Mouse (Mus musculus): ENCODE results near the gene Nup133. TPM values are rescaled to one million over a fixed set of nuclear protein-coding genes. Genes with fewer than 3 reads are reported as not detected.
A peak's percentile ranks its signal among the peaks of the same experiment; 100 is the strongest.

Gene Nup133
- polyA plus RNA-seq, 1 experiment from 2014 or later = 52.3 TPM

DNA sequence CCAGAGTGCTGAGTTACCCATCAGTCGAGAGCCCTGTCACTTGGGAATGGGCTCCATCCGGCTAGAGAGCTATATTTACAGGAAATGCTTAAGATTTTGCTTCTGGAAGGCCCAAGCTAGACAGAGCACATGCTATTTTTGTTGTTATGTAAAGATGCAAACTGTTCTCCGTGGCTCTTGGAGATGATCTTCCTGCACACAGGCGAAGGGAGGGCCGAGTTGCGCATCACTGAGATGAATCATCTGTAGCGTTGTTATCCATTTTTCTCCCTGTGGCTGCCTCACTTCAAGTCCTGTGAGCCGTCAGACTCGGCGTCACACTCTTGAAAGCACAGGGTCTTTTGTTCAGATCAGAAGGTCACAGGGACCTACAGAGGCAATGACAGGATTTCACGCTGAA, 74.7 kb downstream of the Nup133 start:
- no peak overlapping the region for H3K4me3 ChIP-seq (ENCODE audit: low read depth, low read length)

DNA sequence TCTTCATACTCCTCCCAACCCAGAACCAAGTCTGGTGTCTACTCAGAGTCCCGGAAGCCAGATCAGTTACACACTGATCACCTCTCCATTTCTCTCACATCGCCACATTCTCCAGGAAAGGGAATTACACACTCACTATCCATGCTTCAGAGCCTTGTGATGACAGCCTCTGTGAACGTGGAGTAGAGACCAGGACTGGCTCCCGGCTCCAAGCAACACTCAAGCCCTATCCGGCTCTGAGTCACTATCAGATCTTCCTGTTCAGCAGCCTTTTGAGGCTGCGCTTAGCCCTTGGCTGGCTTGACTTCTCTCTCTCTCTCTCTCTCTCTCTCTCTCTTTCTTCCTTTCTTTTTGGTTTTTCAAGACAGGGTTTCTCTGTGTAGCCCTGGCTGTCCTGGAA, 75.7 kb downstream of the Nup133 start:
- no peaks in the 10 kb centered on the region for H3K9me3 ChIP-seq (ENCODE audit: control insufficient read depth, low read length)
- no peaks in the 10 kb centered on the region for H3K36me3 ChIP-seq (ENCODE audit: control insufficient read depth, insufficient read depth, low read length)
- DNase-seq (ENCODE audit: low spot score) = no peak
- no peak overlapping the region for H3K27ac ChIP-seq (ENCODE audit: low read depth, low read length)
- no peaks in the 10 kb centered on the region for H3K4me1 ChIP-seq (ENCODE audit: control insufficient read depth, insufficient read depth, low read length)
- no peak for ATAC-seq (ENCODE audit: insufficient read depth, low FRiP score, low TSS enrichment)
- H3K9ac ChIP-seq (ENCODE audit: low read length) = no peak overlapping the region
- H3K4me2 ChIP-seq (ENCODE audit: low read depth) = no peak overlapping the region
- WGBS = 80% methylated on average over 6 of the region's 6 CpGs
- no peak overlapping the region for H3K4me3 ChIP-seq (ENCODE audit: low read depth, low read length)
- no peaks in the 10 kb centered on the region for H3K27me3 ChIP-seq (ENCODE audit: control insufficient read depth, insufficient read depth, low read length)

More for the DNA sequence above, 74.7 kb downstream of the Nup133 start:
- ATAC-seq (ENCODE audit: insufficient read depth, low FRiP score, low TSS enrichment) = no peak
- H3K27me3 ChIP-seq (ENCODE audit: control insufficient read depth, insufficient read depth, low read length) = no peaks in the 10 kb centered on the region
- no peaks in the 10 kb centered on the region for H3K36me3 ChIP-seq (ENCODE audit: control insufficient read depth, insufficient read depth, low read length)
- H3K4me2 ChIP-seq (ENCODE audit: low read depth) = no peak overlapping the region
- DNase-seq (ENCODE audit: low spot score) = no peak
- no peak overlapping the region for H3K27ac ChIP-seq (ENCODE audit: low read depth, low read length)
- no peaks in the 10 kb centered on the region for H3K9me3 ChIP-seq (ENCODE audit: control insufficient read depth, low read length)
- 83% methylated on average over 11 of the region's 11 CpGs for WGBS
- H3K4me1 ChIP-seq (ENCODE audit: control insufficient read depth, insufficient read depth, low read length) = no peaks in the 10 kb centered on the region
- no peak overlapping the region for H3K9ac ChIP-seq (ENCODE audit: low read length)

DNA sequence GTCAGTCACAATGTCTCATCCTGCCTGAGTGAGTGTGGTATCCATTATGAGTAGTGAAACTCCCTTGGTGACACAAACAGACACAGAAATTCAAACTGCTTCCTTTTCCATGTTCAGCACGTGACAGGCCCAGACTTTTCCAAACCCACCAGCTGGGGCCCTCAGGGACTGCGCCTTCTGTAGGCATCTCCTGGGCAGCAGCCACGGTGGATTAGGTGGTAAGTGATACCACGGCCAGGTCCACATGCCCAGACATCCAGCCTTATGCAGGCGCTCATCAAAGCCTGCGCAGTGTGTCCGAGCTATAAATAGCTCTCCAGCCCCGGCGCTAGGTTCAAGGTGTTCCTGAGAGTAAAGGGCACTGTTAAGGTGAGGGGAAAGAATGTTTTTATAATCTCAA, 77.0 kb downstream of the Nup133 start:
- Histone ChIP-seq H3K36me3 (ENCODE audit: control insufficient read depth, insufficient read depth, low read length) (no peaks in the 10 kb centered on the region), H3K9me3 (ENCODE audit: control insufficient read depth, low read length) (no peaks in the 10 kb centered on the region), H3K9ac (ENCODE audit: low read length) (no peak overlapping the region), H3K4me3 (ENCODE audit: low read depth, low read length) (no peak overlapping the region), H3K27me3 (ENCODE audit: control insufficient read depth, insufficient read depth, low read length) (no peaks in the 10 kb centered on the region), H3K4me1 (ENCODE audit: control insufficient read depth, insufficient read depth, low read length) (no peaks in the 10 kb centered on the region), H3K27ac (ENCODE audit: low read depth, low read length) (no peak overlapping the region), H3K4me2 (ENCODE audit: low read depth) (no peak overlapping the region)
- ATAC-seq (ENCODE audit: insufficient read depth, low FRiP score, low TSS enrichment) (no peak), DNase-seq (ENCODE audit: low spot score) (no peak)
- WGBS = 83% methylated on average over 9 of the region's 9 CpGs

DNA sequence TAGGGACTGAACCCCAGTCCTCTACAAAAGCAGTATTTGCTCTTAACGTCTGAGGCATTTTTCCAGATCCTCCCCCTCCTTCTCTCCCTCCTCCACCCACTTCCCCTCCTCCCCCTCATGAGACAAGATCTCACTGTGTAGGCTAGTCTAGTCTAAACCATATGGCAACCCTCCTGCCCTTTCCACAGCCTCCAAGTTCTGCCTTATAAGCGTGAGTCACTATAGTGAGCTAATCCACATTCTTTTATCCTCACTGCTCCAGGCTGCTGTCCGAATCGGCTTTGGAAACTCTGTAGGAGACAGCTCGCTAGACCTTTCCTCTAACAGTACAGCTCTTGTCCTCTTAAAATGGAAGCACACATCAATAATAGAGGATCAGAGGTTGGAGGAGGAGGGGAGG, 82.1 kb downstream of the Nup133 start:
- Histone ChIP-seq H3K27me3 (ENCODE audit: control insufficient read depth, insufficient read depth, low read length) (peaks cover 5% of the 10 kb centered on the region; the same call in 1 of the 2 replicates), H3K36me3 (ENCODE audit: control insufficient read depth, insufficient read depth, low read length) (no peaks in the 10 kb centered on the region), H3K9ac (ENCODE audit: low read length) (no peak overlapping the region), H3K4me1 (ENCODE audit: control insufficient read depth, insufficient read depth, low read length) (no peaks in the 10 kb centered on the region), H3K9me3 (ENCODE audit: control insufficient read depth, low read length) (no peaks in the 10 kb centered on the region), H3K4me3 (ENCODE audit: low read depth, low read length) (no peak overlapping the region), H3K4me2 (ENCODE audit: low read depth) (no peak overlapping the region), H3K27ac (ENCODE audit: low read depth, low read length) (no peak overlapping the region)
- WGBS = 49% methylated on average over 5 of the region's 5 CpGs
- no peak for ATAC-seq (ENCODE audit: insufficient read depth, low FRiP score, low TSS enrichment)
- no peak for DNase-seq (ENCODE audit: low spot score)

DNA sequence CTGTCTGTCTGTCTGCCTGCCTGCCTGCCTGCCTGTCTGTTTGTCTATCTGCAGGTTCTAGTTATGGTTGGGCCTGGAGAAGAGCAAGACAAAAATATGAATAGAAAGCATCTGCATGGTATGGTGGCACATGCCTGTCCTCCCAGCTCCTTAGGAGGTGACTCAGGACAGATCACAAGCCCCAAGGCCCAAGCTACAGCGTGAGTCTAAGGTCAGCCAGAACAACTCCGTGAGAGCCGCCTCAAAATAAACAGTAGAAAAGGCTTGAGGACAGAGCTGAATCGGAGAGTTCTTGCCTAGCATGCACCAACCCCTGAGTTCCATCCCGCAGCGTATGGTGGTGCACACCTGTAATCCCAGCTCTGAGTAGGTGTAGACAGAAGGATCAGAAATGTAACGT, 83.3 kb downstream of the Nup133 start:
- Histone ChIP-seq H3K4me1 (ENCODE audit: control insufficient read depth, insufficient read depth, low read length) (no peaks in the 10 kb centered on the region), H3K27me3 (ENCODE audit: control insufficient read depth, insufficient read depth, low read length) (peaks cover 9% of the 10 kb centered on the region), H3K36me3 (ENCODE audit: control insufficient read depth, insufficient read depth, low read length) (no peaks in the 10 kb centered on the region), H3K9ac (ENCODE audit: low read length) (no peak overlapping the region), H3K4me3 (ENCODE audit: low read depth, low read length) (no peak overlapping the region), H3K27ac (ENCODE audit: low read depth, low read length) (no peak overlapping the region), H3K4me2 (ENCODE audit: low read depth) (no peak overlapping the region), H3K9me3 (ENCODE audit: control insufficient read depth, low read length) (no peaks in the 10 kb centered on the region)
- no peak for DNase-seq (ENCODE audit: low spot score)
- no peak for ATAC-seq (ENCODE audit: insufficient read depth, low FRiP score, low TSS enrichment)
- 82% methylated on average over 7 of the region's 7 CpGs for WGBS

DNA sequence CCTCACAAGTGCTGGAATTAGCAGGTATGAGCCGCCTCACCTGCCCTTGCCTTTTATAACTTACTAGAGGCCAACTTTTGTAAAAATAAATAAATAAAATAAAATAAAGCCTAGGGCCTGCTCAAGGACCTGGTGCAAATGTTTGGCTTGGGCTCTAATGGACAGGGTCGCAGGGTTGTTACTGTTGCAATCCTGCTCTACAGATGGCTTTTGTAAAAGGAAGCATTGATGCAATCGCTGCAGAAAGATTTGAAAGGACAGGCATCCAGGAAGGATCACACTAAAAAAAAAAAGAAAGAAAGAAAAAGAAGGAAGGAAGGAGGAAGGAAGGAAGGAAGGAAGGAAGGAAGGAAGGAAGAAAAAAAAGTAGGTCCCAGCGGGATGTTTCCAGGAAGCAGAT, 88.7 kb downstream of the Nup133 start:
- Histone ChIP-seq H3K27ac (ENCODE audit: low read depth, low read length) (no peak overlapping the region), H3K9ac (ENCODE audit: low read length) (no peak overlapping the region), H3K36me3 (ENCODE audit: control insufficient read depth, insufficient read depth, low read length) (no peaks in the 10 kb centered on the region), H3K9me3 (ENCODE audit: control insufficient read depth, low read length) (no peaks in the 10 kb centered on the region), H3K27me3 (ENCODE audit: control insufficient read depth, insufficient read depth, low read length) (peaks cover 18% of the 10 kb centered on the region), H3K4me1 (ENCODE audit: control insufficient read depth, insufficient read depth, low read length) (no peaks in the 10 kb centered on the region), H3K4me2 (ENCODE audit: low read depth) (no peak overlapping the region), H3K4me3 (ENCODE audit: low read depth, low read length) (peak overlapping the region; percentile 93; the same call in 1 of the 2 replicates)
- DNase-seq (ENCODE audit: low spot score) = no peak
- 83% methylated on average over 4 of the region's 4 CpGs for WGBS
- ATAC-seq (ENCODE audit: insufficient read depth, low FRiP score, low TSS enrichment) = no peak

DNA sequence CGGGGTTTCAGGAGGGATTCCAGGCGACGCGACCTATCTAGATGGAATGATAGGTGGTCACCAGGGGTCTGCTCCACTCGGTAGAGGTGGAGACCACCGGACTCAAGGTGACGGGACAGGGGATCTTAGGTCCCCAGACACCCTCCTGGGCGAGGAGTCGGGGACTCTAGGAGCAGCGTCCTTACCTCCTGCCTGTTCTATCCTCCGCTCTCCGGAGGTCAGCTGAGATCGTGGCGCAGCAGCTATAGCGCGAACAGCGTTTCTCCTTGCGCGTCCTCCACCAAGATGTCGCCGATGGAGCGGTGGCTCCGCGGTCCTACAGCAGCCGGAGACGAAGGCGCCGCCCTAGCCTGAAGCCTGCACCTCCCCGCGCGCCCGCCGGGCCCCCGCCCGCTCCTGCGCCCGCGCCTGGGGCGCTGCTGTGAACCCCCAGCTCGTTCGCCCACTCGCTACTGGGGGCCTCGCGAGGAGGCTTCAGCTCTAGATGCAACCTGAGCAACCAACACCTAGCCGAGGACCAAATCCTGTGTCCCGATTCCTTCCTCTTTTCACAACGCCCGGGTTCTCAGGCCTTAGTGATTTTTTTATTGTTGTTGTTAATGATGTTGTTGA, 89.3 kb downstream of the Nup133 start, which contains the start of gene Ccsap:
TSS of gene Ccsap (minus strand) at position 562 of the 612 bp plus-strand sequence.
- Histone ChIP-seq H3K9ac (ENCODE audit: low read length) (peak within 1 kb of the TSS; percentile 81), H3K4me3 (ENCODE audit: low read depth, low read length) (peak within 1 kb of the TSS; percentile 93), H3K4me1 (ENCODE audit: control insufficient read depth, insufficient read depth, low read length) (no peaks in the 10 kb centered on the region), H3K9me3 (ENCODE audit: control insufficient read depth, low read length) (no peaks in the 10 kb centered on the region), H3K4me2 (ENCODE audit: low read depth) (peak within 1 kb of the TSS; percentile 91), H3K36me3 (ENCODE audit: control insufficient read depth, insufficient read depth, low read length) (no peaks in the 10 kb centered on the region), H3K27me3 (ENCODE audit: control insufficient read depth, insufficient read depth, low read length) (peaks cover 18% of the 10 kb centered on the region), H3K27ac (ENCODE audit: low read depth, low read length) (peak within 1 kb of the TSS; percentile 42; the same call in 1 of the 2 replicates)
- ATAC-seq (ENCODE audit: insufficient read depth, low FRiP score, low TSS enrichment) = peak; percentile 79
- 1% methylated on average over 45 of the region's 48 CpGs for WGBS
- DNase-seq (ENCODE audit: low spot score) = no peak

DNA sequence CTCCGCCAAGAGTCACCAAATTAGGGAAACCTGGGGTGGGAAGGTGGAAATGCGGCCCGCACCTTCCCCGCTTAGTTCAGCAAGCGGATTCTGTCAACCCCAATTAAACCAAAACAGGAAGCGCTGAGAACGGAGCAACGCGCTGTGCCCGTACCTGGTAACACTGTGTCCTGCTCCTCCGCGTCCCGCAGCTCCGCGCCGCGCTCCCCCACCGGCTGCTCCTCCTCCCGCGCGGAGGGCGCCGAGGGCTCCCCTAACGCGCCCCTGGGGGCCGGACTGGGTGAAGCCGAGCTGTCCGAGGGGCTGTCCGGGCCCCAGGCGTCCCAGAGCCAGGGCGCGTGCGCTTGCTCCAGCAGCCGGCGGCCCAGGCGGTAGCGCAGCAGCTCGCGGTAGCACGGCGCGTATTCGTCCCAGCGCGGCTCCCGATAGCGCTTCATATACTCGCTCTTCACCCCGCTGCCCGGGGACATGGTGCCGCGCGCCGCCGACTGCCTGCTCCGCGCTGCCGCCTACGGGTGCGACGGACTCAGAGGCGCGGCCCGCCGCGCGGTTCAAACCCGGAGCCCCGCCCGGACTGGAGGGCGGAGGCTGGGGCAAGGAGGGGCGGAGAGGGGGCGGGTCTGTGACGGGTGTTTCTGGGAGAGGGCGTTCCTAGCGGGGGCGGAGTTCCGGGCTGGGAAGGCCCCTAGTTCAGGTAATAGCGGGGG, 90.0 kb downstream of the Nup133 start:
- Histone ChIP-seq H3K36me3 (ENCODE audit: control insufficient read depth, insufficient read depth, low read length) (no peaks in the 10 kb centered on the region), H3K27ac (ENCODE audit: low read depth, low read length) (peak overlapping the region; percentile 42; the same call in 1 of the 2 replicates), H3K4me3 (ENCODE audit: low read depth, low read length) (peak overlapping the region; percentile 93), H3K4me1 (ENCODE audit: control insufficient read depth, insufficient read depth, low read length) (no peaks in the 10 kb centered on the region), H3K9ac (ENCODE audit: low read length) (peak overlapping the region; percentile 81), H3K4me2 (ENCODE audit: low read depth) (peak overlapping the region; percentile 91), H3K9me3 (ENCODE audit: control insufficient read depth, low read length) (no peaks in the 10 kb centered on the region), H3K27me3 (ENCODE audit: control insufficient read depth, insufficient read depth, low read length) (peaks cover 18% of the 10 kb centered on the region)
- ATAC-seq (ENCODE audit: insufficient read depth, low FRiP score, low TSS enrichment) = peak; percentile 92
- peak; percentile 94 for DNase-seq (ENCODE audit: low spot score)
- WGBS = under 1% methylated on average over 74 of the region's 79 CpGs

DNA sequence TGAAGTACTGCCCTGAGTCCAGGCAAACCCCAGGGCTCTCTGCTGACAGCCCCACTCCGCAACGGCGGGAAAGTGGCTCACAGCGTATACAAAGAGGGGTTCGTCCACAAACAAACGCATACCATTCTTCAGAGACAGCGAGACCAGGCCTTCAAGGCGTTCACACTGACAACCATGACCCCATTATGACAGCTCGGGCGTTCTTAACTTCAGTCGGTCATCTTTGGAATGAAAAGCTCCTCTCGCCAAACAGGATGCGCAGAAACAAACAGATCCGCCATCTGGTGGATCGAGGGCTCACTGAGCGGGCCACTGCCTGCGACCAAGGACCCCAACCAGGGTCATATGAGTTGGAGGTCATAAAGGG, 90.5 kb downstream of the Nup133 start:
- Histone ChIP-seq H3K27ac (ENCODE audit: low read depth, low read length) (no peak overlapping the region), H3K36me3 (ENCODE audit: control insufficient read depth, insufficient read depth, low read length) (no peaks in the 10 kb centered on the region), H3K4me1 (ENCODE audit: control insufficient read depth, insufficient read depth, low read length) (no peaks in the 10 kb centered on the region), H3K9ac (ENCODE audit: low read length) (peak overlapping the region; percentile 81), H3K4me3 (ENCODE audit: low read depth, low read length) (peak overlapping the region; percentile 93), H3K4me2 (ENCODE audit: low read depth) (peak overlapping the region; percentile 91), H3K27me3 (ENCODE audit: control insufficient read depth, insufficient read depth, low read length) (peaks cover 18% of the 10 kb centered on the region), H3K9me3 (ENCODE audit: control insufficient read depth, low read length) (no peaks in the 10 kb centered on the region)
- no peak for DNase-seq (ENCODE audit: low spot score)
- ATAC-seq (ENCODE audit: insufficient read depth, low FRiP score, low TSS enrichment) = no peak
- 0% methylated on average over 17 of the region's 17 CpGs for WGBS
